Mouse (Mus musculus) layer of hippocampus, adult 2 months (tissue): Measurements from ENCODE around the gene Fancc. TPM values are rescaled to one million over a fixed set of nuclear protein-coding genes. Genes with fewer than 3 reads are reported as not detected.

Source experiments
- DNase-seq, 2 experiments: peaks; one replicate each; pipeline ENCODE4 v3.0.0; 2022; ENCODE audit warnings: low spot score in 2 of 2
- H3K27ac ChIP-seq: fragments of 200-600 bp; 2 replicates; pipeline ENCODE4 v1.8.1; 2022
- H3K4me3 ChIP-seq: fragments of 200-600 bp; 2 replicates; pipeline ENCODE4 v1.8.1; 2022; ENCODE audit warnings: mild to moderate bottlenecking
- CTCF ChIP-seq: fragments of 200-600 bp; conservative IDR thresholded peaks from 2 replicates; pipeline ENCODE4 v1.8.1; 2022; ENCODE audit warnings: antibody characterized with exemption, mild to moderate bottlenecking, moderate library complexity
- total RNA-seq, 2 experiments: library from RNA; stranded (reverse); gene quantifications; 2 replicates each; pipeline ENCODE4 v1.2.3; 2021

Fancc gene
- total RNA-seq, 2 experiments from 2014 or later, result 6.5 to 9.5 TPM

DNA sequence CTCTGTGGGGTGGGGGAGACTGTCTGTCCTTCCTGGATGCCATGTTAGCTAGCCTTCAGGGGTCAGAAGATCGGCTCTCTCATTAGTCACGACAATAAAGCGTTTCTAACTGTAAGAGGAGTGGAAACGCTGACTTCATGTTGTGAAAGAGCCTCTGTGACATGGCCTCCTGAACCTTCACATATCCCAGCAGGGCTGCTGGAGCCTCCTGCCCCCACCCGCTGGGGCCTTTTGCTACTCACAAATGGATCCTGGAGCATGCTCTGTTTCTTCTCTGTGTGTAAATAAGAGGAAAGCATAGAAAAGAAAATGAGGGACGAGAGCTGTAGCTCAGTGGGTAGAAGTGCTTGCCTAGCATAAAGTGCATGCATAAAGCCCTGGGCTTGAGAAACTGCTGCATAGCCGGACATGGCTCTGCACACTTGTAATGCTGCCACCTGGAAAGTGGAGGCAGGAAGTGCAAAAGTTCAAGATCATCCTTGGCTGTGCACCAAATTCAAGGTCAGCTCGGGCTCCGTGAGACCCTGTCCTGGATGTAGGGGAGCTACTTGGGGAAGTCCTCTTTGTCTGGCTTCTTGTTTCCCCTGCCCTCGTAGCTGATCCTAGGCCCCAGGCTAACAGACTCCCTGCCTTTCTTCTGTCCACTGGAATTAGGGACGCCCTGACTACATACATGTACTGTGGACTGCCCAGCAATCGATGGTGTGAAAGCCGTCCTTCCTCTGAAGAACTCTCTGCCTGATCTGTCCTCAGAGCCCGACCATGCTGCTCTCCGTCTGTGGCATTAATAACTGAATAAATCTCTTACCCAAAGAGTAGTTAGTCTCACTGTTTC lies 202.5 kb downstream of the Fancc start:
- no peak for TF ChIP-seq CTCF
- Histone ChIP-seq H3K27ac (peak overlapping the region; percentile 19), H3K4me3 (no peak overlapping the region)
- no peak for DNase-seq

- H3K4me3 ChIP-seq, result no peak overlapping the region
- no peak for DNase-seq
- no peak for TF ChIP-seq CTCF
- peak overlapping the region; percentile 19 for H3K27ac ChIP-seq
These were observed 203.4 kb downstream of the Fancc start for GRCm38 (mm10) chr13:63293647-63294046.

- no peak for TF ChIP-seq CTCF
- Histone ChIP-seq H3K27ac (no peak overlapping the region), H3K4me3 (no peak overlapping the region)
- no peak for DNase-seq
These were observed 206.1 kb downstream of the Fancc start for GRCm38 (mm10) chr13:63291016-63291415.

DNA sequence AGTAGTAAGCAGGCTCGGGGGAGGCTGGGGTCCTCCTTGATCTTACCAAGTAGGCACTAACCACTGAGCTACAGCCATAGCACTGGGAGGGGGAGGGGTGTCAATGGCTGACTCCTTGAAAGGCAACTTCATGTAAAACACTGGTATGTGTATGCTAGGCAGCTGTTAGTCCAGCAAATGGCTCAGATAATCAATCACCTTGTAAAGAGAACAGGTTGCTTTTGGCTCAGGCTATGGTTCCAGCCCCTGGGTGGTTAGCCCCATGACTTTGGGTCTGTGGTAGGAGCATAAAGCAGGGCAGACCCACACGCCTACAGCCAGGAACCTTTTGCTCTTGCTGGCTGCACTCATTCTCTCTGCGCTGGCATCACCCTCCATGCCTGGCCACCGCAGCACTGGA lies 207.0 kb downstream of the Fancc start:
- no peak for DNase-seq
- Histone ChIP-seq H3K27ac (no peak overlapping the region), H3K4me3 (no peak overlapping the region)
- TF ChIP-seq CTCF, result no peak

GRCm38 (mm10) chr13:63289687-63290086 lies 207.4 kb downstream of the Fancc start:
- Histone ChIP-seq H3K4me3 (no peak overlapping the region), H3K27ac (peak overlapping the region; percentile 33; the same call in 1 of the 2 replicates)
- DNase-seq, result no peak
- no peak for TF ChIP-seq CTCF

DNA sequence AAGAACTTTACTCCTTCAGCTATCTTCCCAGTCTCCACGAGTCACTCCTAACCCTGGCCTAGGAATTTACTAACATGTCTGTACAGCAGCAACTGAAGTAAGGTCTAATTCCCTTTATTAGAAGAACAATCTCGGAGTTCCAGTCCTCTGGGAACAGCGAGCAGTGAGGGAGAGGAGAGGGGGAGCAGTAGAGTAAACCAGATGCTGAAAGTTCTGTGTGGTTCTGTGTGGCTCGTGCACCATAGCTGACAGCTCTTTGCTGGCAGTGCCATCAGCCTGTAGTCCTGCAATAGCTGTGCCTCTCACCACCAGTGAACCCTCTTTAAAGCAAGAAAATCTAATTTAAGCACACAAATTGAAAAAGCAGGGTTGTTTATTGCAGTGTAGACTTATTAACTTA lies 207.9 kb downstream of the Fancc start:
- Histone ChIP-seq H3K4me3 (no peak overlapping the region), H3K27ac (peak overlapping the region; percentile 33)
- no peak for DNase-seq
- TF ChIP-seq CTCF, result no peak

- Histone ChIP-seq H3K27ac (peak overlapping the region; percentile 11; the same call in 1 of the 2 replicates), H3K4me3 (no peak overlapping the region)
- no peak for DNase-seq
- TF ChIP-seq CTCF, result peak; percentile 21
These were observed 210.5 kb downstream of the Fancc start for GRCm38 (mm10) chr13:63286483-63287102.

DNA sequence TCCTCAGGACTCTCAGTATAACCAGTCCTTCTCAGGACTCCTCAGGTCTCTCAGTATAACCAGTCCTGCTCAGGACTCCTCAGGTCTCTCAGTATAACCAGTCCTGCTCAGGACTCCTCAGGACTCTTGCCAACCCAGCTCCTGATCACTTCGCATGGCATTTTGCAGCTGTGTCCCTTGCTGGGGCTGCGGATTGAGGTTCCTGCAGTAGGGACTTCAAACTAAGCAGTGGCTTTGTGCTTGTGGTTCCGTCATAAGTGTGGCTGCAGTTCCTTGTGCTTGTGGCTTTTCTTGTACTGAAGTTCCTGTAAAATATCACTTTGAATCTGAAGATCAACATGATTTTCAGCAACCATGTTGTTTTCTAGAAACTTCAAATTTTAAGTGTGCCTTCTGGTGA lies 212.3 kb downstream of the Fancc start:
- no peak for TF ChIP-seq CTCF
- no peak for DNase-seq
- Histone ChIP-seq H3K4me3 (no peak overlapping the region), H3K27ac (no peak overlapping the region)

GRCm38 (mm10) chr13:63283236-63283635 lies 213.8 kb downstream of the Fancc start:
- DNase-seq, result no peak
- no peak overlapping the region for H3K4me3 ChIP-seq
- no peak overlapping the region for H3K27ac ChIP-seq
- TF ChIP-seq CTCF, result no peak

DNA sequence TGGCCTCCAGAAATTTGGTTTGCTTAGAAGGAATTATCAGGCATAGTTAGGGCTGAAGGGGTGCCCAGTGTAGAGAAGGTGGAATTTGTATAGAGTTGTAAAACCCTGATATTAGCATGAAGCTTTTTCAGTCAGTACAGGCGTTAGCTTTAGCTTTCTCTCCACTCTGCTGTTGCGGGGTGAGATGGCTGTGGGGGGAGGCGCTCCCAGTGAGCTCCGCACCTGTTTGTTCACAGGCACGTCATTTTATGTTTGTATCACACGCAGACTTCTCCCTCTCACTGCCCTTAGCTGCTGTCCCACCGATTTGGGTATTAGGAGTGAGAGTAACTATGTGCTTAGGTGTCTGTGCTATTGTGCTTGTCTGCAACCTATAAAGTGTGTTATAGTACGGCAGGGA lies 215.9 kb downstream of the Fancc start:
- DNase-seq, result no peak
- no peak for TF ChIP-seq CTCF
- Histone ChIP-seq H3K27ac (no peak overlapping the region), H3K4me3 (no peak overlapping the region)

GRCm38 (mm10) chr13:63280344-63280743 lies 216.7 kb downstream of the Fancc start:
- no peak for TF ChIP-seq CTCF
- DNase-seq, result no peak
- no peak overlapping the region for H3K4me3 ChIP-seq
- H3K27ac ChIP-seq, result peak overlapping the region; percentile 40; the same call in 1 of the 2 replicates

DNA sequence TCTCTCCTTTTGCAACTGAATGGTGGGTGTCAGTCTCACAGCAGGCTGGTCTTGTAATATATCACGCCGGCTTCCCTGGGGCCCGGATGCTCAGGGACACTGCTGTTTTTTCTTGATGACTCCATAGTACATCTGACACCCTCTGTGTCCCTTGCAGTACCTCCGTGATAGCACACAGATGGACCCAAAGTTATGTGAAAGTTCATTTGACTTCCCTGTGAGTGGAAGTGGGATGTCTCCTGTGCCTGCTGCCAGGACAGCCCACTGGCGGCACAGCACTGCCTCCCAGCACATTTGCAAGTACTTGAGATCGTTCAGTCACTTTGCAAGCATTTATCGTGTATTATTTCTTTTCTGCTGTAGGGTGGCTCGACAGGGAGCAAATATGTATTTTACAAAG lies 217.3 kb downstream of the Fancc start:
- H3K27ac ChIP-seq, result peak overlapping the region; percentile 40
- no peak for TF ChIP-seq CTCF
- no peak for DNase-seq
- H3K4me3 ChIP-seq, result no peak overlapping the region

DNA sequence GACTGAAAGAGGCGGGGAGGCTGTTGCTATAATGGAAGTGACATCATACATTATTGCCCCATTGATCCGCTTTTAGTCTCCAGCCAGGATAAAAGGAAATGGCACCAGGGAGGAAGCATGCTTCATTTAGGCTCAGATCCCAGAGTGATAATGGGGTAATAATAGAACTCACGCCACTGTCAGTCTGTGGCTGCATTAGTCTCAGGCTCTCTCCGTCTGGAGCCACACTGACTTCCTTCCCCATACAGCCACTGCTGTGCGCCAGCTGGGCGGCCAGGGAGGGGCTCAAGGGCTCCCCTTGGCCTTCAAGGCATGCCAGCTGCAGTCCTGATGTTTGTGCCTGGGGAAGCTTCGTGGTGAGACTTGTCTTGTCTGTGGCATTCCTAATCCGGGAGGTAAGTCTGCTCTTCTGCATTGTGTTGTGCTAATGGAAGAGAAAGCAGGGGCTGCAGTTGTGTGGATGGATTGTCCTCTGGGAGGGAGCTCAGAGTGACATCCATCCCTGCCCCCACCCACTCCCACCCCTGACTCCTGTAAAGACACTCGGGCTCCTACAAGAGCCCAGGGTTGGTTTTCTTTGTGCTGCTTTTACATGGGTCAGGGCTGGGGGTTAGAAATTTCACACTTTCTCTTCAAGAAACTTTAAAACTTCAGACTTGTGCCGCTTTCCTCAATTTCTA lies 218.1 kb downstream of the Fancc start:
- Histone ChIP-seq H3K4me3 (peak overlapping the region; percentile 18; the same call in 1 of the 2 replicates), H3K27ac (peak overlapping the region; percentile 40)
- no peak for DNase-seq
- TF ChIP-seq CTCF, result no peak
